Mouse (Mus musculus): ENCODE measurements at regions not wholly inside any gene's neighbourhood (a gene's known extent, or its start where the extent isn't known, plus 50 kb on each side); places are given as distances from the start of the nearest gene placed in this dataset.

DNA sequence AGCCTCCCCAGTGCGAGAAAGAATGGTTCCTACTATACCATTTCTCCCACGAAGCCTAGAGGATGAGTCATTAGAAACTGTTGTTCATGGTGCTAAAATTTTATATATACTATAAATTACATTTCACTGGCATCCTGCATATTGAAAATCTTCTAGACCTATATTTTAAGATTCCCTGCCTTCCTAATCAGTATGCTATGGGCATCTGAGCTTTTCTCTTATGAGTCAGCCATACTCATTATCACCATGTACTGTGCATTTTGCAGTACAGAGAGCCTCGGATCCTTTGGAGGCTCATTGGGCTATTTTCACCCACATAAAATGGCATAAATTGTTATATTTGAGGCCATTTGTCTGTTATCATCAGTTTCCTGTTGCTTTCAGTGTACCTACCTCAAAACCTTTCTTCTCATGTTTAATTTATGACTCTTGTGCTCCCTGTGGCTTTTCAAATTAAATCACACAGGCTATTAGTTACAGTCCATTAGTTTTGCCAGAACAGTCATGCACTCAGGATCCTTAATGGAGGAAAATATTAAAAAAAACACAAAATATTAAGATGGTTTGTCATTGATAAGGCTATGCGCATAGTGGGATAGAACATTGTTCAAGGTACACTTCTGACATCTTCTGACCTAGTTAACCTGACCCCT, 150.1 kb upstream of the Actbl2 start:
- DNase-seq (ENCODE audit: extremely low spot score, low read depth, low spot score): no peak

DNA sequence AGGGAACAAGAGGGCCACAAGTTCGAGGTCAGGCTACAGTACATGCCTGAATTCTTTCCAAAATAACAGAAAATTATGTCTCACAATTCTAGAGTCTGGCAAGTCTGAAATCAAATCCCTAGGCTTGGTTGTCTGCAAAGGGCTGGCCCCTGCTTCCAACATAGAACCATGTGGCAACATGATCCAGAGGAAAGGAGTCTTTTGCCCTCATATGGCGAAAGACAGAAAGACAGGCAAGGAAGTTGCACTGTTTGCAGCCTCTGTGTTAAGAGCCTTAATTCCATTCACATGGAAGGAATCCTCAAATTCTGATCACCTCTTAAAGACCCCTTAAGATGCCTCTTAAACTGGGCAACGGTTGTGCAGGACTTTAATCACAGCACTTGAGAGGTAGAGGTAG, 123.7 kb upstream of the Actbl2 start:
- no peak for DNase-seq (ENCODE audit: extremely low spot score, low read depth, low spot score)

- DNase-seq (ENCODE audit: extremely low spot score, low read depth, low spot score): no peak
These were observed 118.4 kb upstream of the Actbl2 start for GRCm38 (mm10) chr13:111136392-111136791.

GRCm38 (mm10) chr13:111142757-111143420, 111.9 kb upstream of the Actbl2 start:
- DNase-seq (ENCODE audit: extremely low spot score, low read depth, low spot score): no peak

DNA sequence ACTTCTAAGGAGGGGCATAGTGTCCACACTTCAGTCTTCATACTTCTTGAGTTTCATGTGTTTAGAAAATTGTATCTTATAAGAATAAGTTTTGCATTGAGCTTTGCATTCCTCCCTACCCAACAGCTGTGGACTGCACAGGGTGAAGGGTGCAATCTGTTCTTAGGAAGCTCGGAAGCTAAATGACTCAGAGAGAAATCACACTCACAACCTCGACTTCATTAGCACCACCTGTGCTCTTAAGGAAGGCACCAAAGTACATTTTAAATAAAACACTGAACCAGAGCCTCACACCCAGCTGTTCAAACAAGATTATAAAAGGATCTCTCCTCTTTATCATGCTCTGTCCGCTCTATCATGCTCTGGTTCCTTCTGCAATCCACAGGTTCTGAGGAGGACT, 110.1 kb upstream of the Actbl2 start:
- DNase-seq (ENCODE audit: extremely low spot score, low read depth, low spot score): no peak

- no peak for DNase-seq (ENCODE audit: extremely low spot score, low read depth, low spot score)
These were observed 96.7 kb upstream of the Actbl2 start for GRCm38 (mm10) chr13:111157921-111158638.

- no peak for DNase-seq (ENCODE audit: extremely low spot score, low read depth, low spot score)
These were observed 95.3 kb upstream of the Actbl2 start for GRCm38 (mm10) chr13:111159498-111159897.

DNA sequence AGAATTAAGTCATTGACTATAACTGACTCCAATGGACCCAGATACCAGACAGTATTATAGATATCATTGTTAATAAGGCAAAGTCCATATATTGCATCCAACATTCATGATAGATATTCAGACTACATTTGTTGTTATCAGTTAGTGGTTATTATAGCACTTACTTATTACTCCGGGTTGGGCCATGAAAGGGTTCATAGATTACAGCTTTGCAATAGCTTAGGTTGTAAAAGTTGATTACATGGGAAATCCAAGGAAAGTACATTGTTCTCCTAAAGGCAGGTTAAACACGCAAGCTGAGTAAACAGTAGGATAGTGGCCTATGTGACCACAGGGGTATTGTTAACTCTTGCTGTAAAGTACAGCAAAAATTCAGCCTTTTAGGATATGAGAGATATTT, 89.3 kb upstream of the Actbl2 start:
- no peak for DNase-seq (ENCODE audit: extremely low spot score, low read depth, low spot score)

- DNase-seq (ENCODE audit: extremely low spot score, low read depth, low spot score): no peak
These were observed 84.3 kb upstream of the Actbl2 start for GRCm38 (mm10) chr13:111170269-111171165.

GRCm38 (mm10) chr13:111179186-111179585, 75.6 kb upstream of the Actbl2 start:
- DNase-seq (ENCODE audit: extremely low spot score, low read depth, low spot score): no peak

DNA sequence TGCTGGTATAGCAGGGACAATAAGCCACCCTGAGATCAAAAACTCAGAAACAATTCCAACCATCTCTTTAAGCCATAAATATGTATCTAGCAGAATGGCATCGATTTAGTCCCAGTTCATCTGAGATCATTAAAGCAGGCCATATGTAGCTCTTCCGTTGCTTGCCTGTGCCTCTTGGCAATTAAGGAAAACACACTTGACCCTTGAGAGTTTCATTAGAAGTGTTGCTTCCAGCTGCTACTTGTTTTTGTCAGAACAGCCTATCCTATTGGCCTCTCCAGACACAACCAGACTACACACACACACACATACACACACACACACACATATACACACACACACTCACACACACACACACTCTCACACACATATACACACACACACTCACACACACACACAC, 71.5 kb upstream of the Actbl2 start:
- DNase-seq (ENCODE audit: extremely low spot score, low read depth, low spot score): no peak

DNA sequence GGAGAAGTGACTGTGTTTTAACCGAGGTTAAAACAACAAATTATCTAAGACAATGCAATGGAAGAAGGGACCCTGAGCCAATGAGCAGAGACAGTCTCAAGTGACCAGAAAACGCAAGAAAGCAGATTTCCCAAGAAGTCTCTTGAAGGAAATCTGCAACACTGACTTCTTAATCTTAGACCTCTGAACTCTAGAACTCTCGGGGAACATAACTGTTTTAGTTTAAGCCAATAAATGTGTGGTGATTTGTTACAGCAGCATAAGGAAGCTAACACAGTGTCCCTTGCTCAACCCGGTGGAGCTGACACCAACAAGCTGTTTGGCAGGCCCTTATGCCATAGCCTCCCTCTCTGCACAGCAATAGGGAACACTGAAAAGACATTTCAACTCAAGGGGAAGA, 69.0 kb upstream of the Actbl2 start:
- no peak for DNase-seq (ENCODE audit: extremely low spot score, low read depth, low spot score)

DNA sequence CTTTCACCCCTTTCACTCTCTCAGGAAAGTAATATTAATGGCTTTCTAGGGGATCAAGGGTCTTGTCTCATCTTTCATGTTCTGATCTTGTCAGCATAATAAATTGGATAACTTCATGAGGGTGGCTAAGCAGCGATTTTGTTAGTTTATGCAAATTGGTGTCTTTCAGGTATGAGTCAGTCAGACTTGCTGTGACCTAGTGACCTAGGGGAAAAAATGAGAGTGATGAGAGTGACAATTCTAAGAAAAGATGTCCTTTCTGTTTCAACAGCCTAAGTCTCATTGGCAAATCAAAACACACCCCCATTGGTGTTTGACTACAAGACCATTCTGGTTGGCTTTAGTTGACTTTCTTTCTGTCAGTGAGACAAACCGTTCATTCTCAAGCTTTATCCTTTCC, 68.0 kb upstream of the Actbl2 start:
- no peak for DNase-seq (ENCODE audit: extremely low spot score, low read depth, low spot score)

DNA sequence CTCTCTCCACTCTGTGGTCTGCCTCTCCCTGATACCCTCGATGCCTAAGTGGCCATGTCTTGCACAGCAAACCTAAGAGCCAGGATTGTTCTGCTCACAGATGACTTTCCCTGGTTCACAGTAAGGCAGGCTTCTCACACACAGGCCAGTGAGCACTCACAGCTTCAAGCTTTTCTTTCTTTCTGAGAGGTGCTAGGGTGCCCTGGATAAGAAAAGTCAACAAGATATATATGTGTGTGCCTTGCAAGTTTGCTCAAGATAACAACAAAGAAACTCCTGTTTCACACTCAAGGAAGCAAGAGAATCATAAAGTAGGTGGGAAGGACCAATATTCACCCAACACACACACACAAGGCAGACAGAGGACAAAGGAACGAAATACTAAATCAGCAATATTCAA, 60.9 kb upstream of the Actbl2 start:
- DNase-seq (ENCODE audit: extremely low spot score, low read depth, low spot score): no peak

GRCm38 (mm10) chr13:111194337-111194736, 60.5 kb upstream of the Actbl2 start:
- DNase-seq (ENCODE audit: extremely low spot score, low read depth, low spot score): no peak

- no peak for DNase-seq (ENCODE audit: extremely low spot score, low read depth, low spot score)
These were observed 53.3 kb upstream of the Actbl2 start for GRCm38 (mm10) chr13:111201532-111201931.

DNA sequence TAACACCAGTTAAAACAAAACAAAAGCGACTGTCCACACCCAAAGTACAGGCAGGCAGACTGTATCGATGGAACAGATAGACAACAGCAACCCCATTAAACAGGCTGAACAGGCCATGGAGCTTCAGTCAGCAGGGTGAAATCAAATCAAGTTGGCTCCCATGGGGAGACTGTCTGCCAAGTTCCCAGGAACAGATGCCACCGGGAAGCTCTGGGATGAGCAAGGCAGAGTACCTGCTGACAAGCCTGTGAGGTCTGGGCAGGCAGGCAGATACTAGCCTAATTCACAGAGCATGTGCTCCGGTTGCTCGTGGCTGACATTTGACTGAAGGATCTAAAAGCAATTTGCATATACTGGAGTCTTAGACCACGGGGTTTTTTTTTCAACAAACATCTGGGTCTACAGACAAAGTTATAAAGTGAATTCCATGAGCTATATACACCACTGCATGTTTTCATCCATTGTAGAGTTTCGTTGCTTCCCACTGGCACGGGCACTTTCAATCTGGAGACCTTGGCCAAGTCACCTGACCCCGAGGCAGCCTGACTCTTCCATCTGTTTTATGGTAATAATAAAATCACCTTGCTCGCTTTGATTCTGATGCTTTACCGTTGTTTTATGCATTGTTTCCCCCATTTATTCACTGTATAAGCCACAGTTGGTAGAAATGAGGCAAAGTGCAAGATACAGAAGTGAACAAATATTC, 50.1 kb upstream of the Actbl2 start:
- no peak for DNase-seq (ENCODE audit: extremely low spot score, low read depth, low spot score)

Data from hindlimb bud, embryonic 11.5 days (tissue).